Mouse (Mus musculus) lung, embryonic 16.5 days (tissue): Measurements from ENCODE around the gene Otud7b. TPM values are rescaled to one million over a fixed set of nuclear protein-coding genes. Genes with fewer than 3 reads are reported as not detected.

Experiments used
- ATAC-seq: fragments of 200-750 bp; cut with Nextera tagmentation; 2 replicates; pipeline ENCODE4 v1.8.0; 2017; ENCODE audit warnings: low read depth, mild to moderate bottlenecking, moderate library complexity
- H3K27ac ChIP-seq: fragments of 300-500 bp; sonication (generic); 2 replicates; pipeline ENCODE4 v1.5.1; 2014; ENCODE audit warnings: mild to moderate bottlenecking, control low read depth, low read length
- H3K27me3 ChIP-seq: fragments of 300-500 bp; sonication (generic); 2 replicates; pipeline ENCODE4 v1.6.1; 2014; ENCODE audit warnings: low read depth, low read length, mixed read lengths; ENCODE audit not compliant: control insufficient read depth, insufficient read depth
- H3K36me3 ChIP-seq: fragments of 300-500 bp; sonication (generic); 2 replicates; pipeline ENCODE4 v1.6.1; 2014; ENCODE audit warnings: low read length; ENCODE audit not compliant: control insufficient read depth, insufficient read depth
- H3K4me1 ChIP-seq: fragments of 300-500 bp; sonication (generic); replicated peaks from 2 replicates; pipeline ENCODE4 v1.6.1; 2014; ENCODE audit warnings: low read length, mixed read lengths; ENCODE audit not compliant: control insufficient read depth, insufficient read depth
- H3K4me2 ChIP-seq: fragments of 300-500 bp; sonication (generic); 2 replicates; pipeline ENCODE4 v1.6.1; 2014; ENCODE audit warnings: low read depth, low read length, control low read depth
- H3K4me3 ChIP-seq: fragments of 300-500 bp; sonication (generic); 2 replicates; pipeline ENCODE4 v1.5.1; 2014; ENCODE audit warnings: mild to moderate bottlenecking, low read length, control low read depth
- H3K9ac ChIP-seq: fragments of 300-500 bp; sonication (generic); 2 replicates; pipeline ENCODE4 v1.6.1; 2014; ENCODE audit warnings: low read length, control low read depth
- H3K9me3 ChIP-seq: fragments of 300-500 bp; sonication (generic); 2 replicates; pipeline ENCODE4 v1.6.1; 2016; ENCODE audit warnings: low read length; ENCODE audit not compliant: control insufficient read depth
- WGBS: fragments of 180-500 bp; shearing (Covaris S2); extraction: QIAGEN DNeasy Blood & Tissue Kit; methylation state at CpG from one replicate; pipeline ENCODE4 v1.1.7; 2014; 5-methylcytosine and 5-hydroxymethylcytosine counted together
- polyA plus RNA-seq: library from polyadenylated mRNA; unstranded; fragments of >200 nt; fragmentation: Nextera tagmentation; extraction: Ambion mirVana; gene quantifications from 2 replicates; pipeline ENCODE4 v1.2.1, GENCODE M21; 2015

Otud7b gene
- polyA plus RNA-seq, 1 experiment from 2014 or later = 18.8 TPM

GRCm38 (mm10) chr3:96065754-96066375 is 38.5 kb upstream of the Otud7b start:
- WGBS = 31% methylated on average over 20 of the region's 20 CpGs
- Histone ChIP-seq H3K9me3 (no peaks in the 10 kb centered on the region), H3K4me2 (peak overlapping the region; percentile 48), H3K27me3 (no peaks in the 10 kb centered on the region), H3K36me3 (no peaks in the 10 kb centered on the region), H3K9ac (no peak overlapping the region), H3K27ac (no peak overlapping the region), H3K4me1 (no peaks in the 10 kb centered on the region), H3K4me3 (peak overlapping the region; percentile 34)
- ATAC-seq = peak; percentile 79

DNA sequence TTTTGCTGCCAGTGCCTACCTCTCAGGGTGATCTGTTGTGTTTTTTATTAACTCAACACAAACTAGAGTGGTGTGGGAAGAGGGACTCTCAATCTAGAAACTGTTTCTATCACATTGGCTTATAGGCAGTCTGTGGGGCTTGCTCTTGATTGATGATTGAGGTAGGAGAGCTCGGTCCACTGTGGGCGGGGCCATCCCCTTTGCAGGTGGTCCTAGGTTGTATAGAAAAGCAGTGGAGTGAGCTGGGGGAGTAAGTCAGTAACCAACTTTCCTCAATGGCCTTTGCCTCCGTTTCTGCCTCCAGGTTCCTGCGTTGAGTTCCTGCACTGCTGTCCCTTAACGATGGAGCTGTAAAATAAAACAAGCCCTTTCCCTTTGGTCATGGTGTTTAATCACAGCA is 37.6 kb upstream of the Otud7b start:
- Histone ChIP-seq H3K27me3 (no peaks in the 10 kb centered on the region), H3K27ac (no peak overlapping the region), H3K4me1 (no peaks in the 10 kb centered on the region), H3K9ac (no peak overlapping the region), H3K36me3 (no peaks in the 10 kb centered on the region), H3K4me2 (no peak overlapping the region), H3K4me3 (no peak overlapping the region), H3K9me3 (no peaks in the 10 kb centered on the region)
- 85% methylated on average over 5 of the region's 5 CpGs for WGBS
- no peak for ATAC-seq

- Histone ChIP-seq H3K4me2 (no peak overlapping the region), H3K9me3 (no peaks in the 10 kb centered on the region), H3K4me3 (no peak overlapping the region), H3K36me3 (no peaks in the 10 kb centered on the region), H3K27ac (no peak overlapping the region), H3K9ac (no peak overlapping the region), H3K4me1 (no peaks in the 10 kb centered on the region), H3K27me3 (no peaks in the 10 kb centered on the region)
- ATAC-seq = no peak
- 87% methylated on average over 6 of the region's 6 CpGs for WGBS
Measured at GRCm38 (mm10) chr3:96069046-96069445, 35.3 kb upstream of the Otud7b start.

DNA sequence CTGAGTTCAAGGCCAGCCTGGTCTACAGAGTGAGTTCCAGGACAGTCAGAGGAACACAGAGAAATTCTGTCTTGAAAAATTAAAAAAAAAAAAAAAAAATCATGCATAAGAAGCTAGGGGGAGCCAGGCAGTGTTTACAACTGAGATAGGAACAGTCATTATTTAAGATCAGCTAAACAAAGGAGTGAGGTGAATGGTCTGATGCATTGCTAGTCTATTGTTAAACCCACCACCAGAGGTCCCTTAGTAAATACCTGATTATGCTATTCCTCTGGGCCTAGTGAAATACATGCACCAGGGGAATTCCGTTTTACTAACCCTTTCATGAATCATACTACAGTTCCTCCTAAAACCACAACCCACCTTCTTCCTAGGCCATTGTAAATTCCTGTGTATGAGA is 34.8 kb upstream of the Otud7b start:
- no peak overlapping the region for H3K4me2 ChIP-seq
- ATAC-seq = no peak
- no peaks in the 10 kb centered on the region for H3K27me3 ChIP-seq
- no peaks in the 10 kb centered on the region for H3K4me1 ChIP-seq
- no peak overlapping the region for H3K4me3 ChIP-seq
- no peaks in the 10 kb centered on the region for H3K36me3 ChIP-seq
- no peaks in the 10 kb centered on the region for H3K9me3 ChIP-seq
- no peak overlapping the region for H3K27ac ChIP-seq
- no peak overlapping the region for H3K9ac ChIP-seq
- 47% methylated on average over 1 of the region's 1 CpGs for WGBS

DNA sequence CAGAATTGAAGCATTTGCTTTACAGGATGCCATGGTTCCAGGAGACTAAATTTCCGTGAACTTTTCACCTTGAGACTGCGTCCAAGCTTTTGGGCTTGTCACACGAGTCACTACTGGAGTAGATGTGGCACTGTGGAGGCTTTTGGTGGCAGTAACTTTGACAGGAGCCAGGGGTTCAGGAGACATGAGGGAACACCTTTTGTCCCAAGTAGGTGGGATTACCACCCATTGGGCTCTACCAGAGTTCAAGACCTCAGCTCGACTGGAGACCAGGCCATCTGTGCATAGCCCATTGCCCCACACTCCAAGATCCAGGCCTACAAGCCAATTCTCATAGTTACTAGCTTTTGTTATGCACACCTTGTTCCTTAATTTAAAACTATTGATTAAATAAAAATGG is 34.1 kb upstream of the Otud7b start:
- Histone ChIP-seq H3K9ac (no peak overlapping the region), H3K27me3 (no peaks in the 10 kb centered on the region), H3K9me3 (no peaks in the 10 kb centered on the region), H3K4me2 (no peak overlapping the region), H3K36me3 (no peaks in the 10 kb centered on the region), H3K4me3 (no peak overlapping the region), H3K4me1 (no peaks in the 10 kb centered on the region), H3K27ac (no peak overlapping the region)
- 58% methylated on average over 4 of the region's 4 CpGs for WGBS
- no peak for ATAC-seq

DNA sequence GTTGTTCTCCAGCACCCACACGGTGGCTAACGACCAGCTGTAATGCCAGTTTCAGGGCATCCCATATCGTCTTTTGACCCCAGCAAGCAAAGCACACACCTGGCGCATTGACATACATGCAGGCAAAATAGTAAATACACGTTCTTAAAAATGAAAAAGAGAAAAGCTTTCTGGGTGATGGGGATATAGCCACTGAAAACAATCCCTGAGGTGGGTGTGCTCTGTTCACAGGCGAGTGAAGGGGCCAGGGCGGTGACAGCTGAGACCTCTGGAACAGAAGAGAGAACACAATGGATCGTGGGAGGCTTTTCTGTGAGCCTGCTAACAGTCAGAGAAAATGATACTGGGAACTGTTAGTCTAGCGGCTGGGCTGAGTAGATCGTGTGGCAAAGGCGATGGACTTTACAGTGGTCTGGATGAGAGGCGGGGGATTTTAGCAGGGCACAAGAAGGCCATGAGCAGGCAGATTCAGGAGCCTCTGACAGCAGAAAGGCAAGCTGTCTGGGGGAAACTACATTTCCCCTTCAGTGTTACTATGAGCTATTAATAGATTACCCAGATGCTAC is 31.3 kb upstream of the Otud7b start:
- H3K4me3 ChIP-seq = no peak overlapping the region
- no peaks in the 10 kb centered on the region for H3K4me1 ChIP-seq
- H3K27ac ChIP-seq = no peak overlapping the region
- H3K27me3 ChIP-seq = no peaks in the 10 kb centered on the region
- no peaks in the 10 kb centered on the region for H3K9me3 ChIP-seq
- no peak overlapping the region for H3K9ac ChIP-seq
- H3K36me3 ChIP-seq = no peaks in the 10 kb centered on the region
- 75% methylated on average over 12 of the region's 12 CpGs for WGBS
- ATAC-seq = no peak
- H3K4me2 ChIP-seq = no peak overlapping the region

DNA sequence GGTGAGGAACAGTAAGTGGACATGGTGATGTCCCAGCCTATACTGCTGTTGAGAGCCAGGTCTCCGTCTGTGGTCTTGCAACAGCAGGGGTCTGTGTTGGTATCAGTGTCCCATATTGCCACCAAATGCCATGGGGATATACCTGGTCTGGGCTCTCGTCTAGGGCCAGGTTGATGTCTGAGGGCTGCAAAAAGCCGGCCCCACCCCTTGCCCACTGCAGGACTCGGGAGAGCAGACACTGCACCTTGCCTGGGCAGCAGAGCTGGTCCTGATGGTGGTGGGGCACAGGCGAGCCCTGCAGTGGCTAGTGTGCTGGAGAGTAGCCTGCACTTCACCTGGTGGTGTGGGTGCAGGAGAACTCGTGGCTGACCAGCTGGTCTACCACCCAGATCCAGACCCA is 26.3 kb upstream of the Otud7b start:
- H3K9me3 ChIP-seq = no peaks in the 10 kb centered on the region
- WGBS = 63% methylated on average over 6 of the region's 6 CpGs
- no peaks in the 10 kb centered on the region for H3K4me1 ChIP-seq
- no peak overlapping the region for H3K4me2 ChIP-seq
- H3K27ac ChIP-seq = no peak overlapping the region
- H3K27me3 ChIP-seq = no peaks in the 10 kb centered on the region
- ATAC-seq = no peak
- H3K36me3 ChIP-seq = no peaks in the 10 kb centered on the region
- no peak overlapping the region for H3K4me3 ChIP-seq
- H3K9ac ChIP-seq = no peak overlapping the region

DNA sequence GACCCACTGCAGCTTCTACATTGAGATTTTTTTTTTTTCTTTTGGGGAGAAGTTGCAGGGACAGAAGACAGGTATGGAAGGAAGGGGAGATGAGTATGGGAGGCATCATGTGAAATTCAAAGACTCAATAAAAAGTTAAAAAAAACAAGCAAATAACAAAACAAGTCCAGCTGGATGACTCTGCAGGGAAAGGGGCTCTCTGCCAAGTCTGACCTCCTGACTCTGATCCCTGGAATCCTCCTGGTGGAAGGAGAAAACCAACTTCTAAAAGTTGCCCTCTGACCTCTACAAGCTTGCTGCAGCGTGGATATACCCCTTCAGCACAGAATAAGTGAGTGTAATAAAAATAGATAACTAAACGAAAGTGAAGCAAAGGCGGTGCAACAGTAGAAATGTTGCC is 25.6 kb upstream of the Otud7b start:
- Histone ChIP-seq H3K27ac (no peak overlapping the region), H3K9ac (no peak overlapping the region), H3K36me3 (no peaks in the 10 kb centered on the region), H3K4me1 (no peaks in the 10 kb centered on the region), H3K4me3 (no peak overlapping the region), H3K27me3 (no peaks in the 10 kb centered on the region), H3K9me3 (no peaks in the 10 kb centered on the region), H3K4me2 (no peak overlapping the region)
- no peak for ATAC-seq
- 57% methylated on average over 3 of the region's 3 CpGs for whole genome bisulfite sequencing

GRCm38 (mm10) chr3:96081006-96081405 is 23.3 kb upstream of the Otud7b start:
- Histone ChIP-seq H3K4me2 (no peak overlapping the region), H3K27ac (no peak overlapping the region), H3K36me3 (no peaks in the 10 kb centered on the region), H3K9ac (no peak overlapping the region), H3K27me3 (no peaks in the 10 kb centered on the region), H3K4me1 (no peaks in the 10 kb centered on the region), H3K4me3 (no peak overlapping the region), H3K9me3 (0 out of 2 replicates have a peak, but pooled peaks cover 3% of the 10 kb centered on the region)
- 61% methylated on average over 1 of the region's 1 CpGs for WGBS
- ATAC-seq = no peak
